ENCODE assay signal across 1 mouse cellular context in genomic region chr1:135728631-135729366, GRCm38 (mm10).
TF ChIP-seq lines count a peak whose summit lies in the region.

No protein-coding gene starts in this region.

TF ChIP-seq in CH12.LX, 34 proteins besides CTCF, POLR2A, EP300 and RAD21 (continued from another document):
- peak; percentile 80; the same call in 1 of the 2 replicates for TF ChIP-seq POLR2AphosphoS2 (IDR thresholded peaks at IDR 0.05; ENCODE audit: low read depth, low read length)
- peak; percentile 96 for TF ChIP-seq SIN3A (IDR thresholded peaks at IDR 0.05; ENCODE audit: low read length)
- TF ChIP-seq BHLHE40 (IDR thresholded peaks at IDR 0.05; ENCODE audit: low read depth, low read length), result peak; percentile 71
- TF ChIP-seq MAFK (IDR thresholded peaks at IDR 0.05; ENCODE audit: insufficient replicate concordance, low read length), result no peak
- peak; percentile 64 for TF ChIP-seq NRF1 (IDR thresholded peaks at IDR 0.05; ENCODE audit: low read depth, low read length)
- TF ChIP-seq MAZ (IDR thresholded peaks at IDR 0.05; ENCODE audit: low read depth, low read length), result peak; percentile 72; the same call in 1 of the 2 replicates
- TF ChIP-seq KAT2A (IDR thresholded peaks at IDR 0.05; ENCODE audit: insufficient replicate concordance, low read length), result peak; percentile 70; the same call in 1 of the 2 replicates
- no peak for TF ChIP-seq ZKSCAN1 (IDR thresholded peaks at IDR 0.05; ENCODE audit: borderline replicate concordance, low read depth, low read length)
- no peak for TF ChIP-seq GABPA (IDR thresholded peaks at IDR 0.05; ENCODE audit: insufficient replicate concordance, low read depth, low read length)
- no peak for TF ChIP-seq JUN (IDR thresholded peaks at IDR 0.05; ENCODE audit: insufficient read depth, low read depth, low read length)
- TF ChIP-seq MYC (IDR thresholded peaks at IDR 0.05; ENCODE audit: low read depth, low read length), result peak; percentile 69; the same call in 1 of the 2 replicates
- no peak for TF ChIP-seq USF1 (IDR thresholded peaks at IDR 0.05; ENCODE audit: low read depth, low read length)
- peak; percentile 79 for TF ChIP-seq ELF1 (IDR thresholded peaks at IDR 0.05; ENCODE audit: low read depth, low read length)
- no peak for TF ChIP-seq USF2 (conservative IDR thresholded peaks at IDR 0.05; ENCODE audit: low read depth, low read length)
- peak; percentile 75 for TF ChIP-seq TBP (conservative IDR thresholded peaks at IDR 0.05; ENCODE audit: low read depth, low read length)
- no peak for TF ChIP-seq JUND (conservative IDR thresholded peaks at IDR 0.05; ENCODE audit: low read depth, low read length)
- TF ChIP-seq SMC3 (IDR thresholded peaks at IDR 0.05; ENCODE audit: low read depth, low read length), result no peak
- peak; percentile 81 for TF ChIP-seq CHD2 (IDR thresholded peaks at IDR 0.05; ENCODE audit: low read length)
- TF ChIP-seq E2F4 (IDR thresholded peaks at IDR 0.05; ENCODE audit: insufficient replicate concordance, low read depth, low read length), result peak; percentile 95
- peak; percentile 90 for TF ChIP-seq NELFE (IDR thresholded peaks at IDR 0.05; ENCODE audit: low read depth, low read length)
- TF ChIP-seq HCFC1 (IDR thresholded peaks at IDR 0.05; ENCODE audit: low read depth, low read length), result peak; percentile 72
- no peak for TF ChIP-seq PAX5 (IDR thresholded peaks at IDR 0.05; ENCODE audit: low read length)
- peak; percentile 94 for TF ChIP-seq MXI1 (IDR thresholded peaks at IDR 0.05; ENCODE audit: low read depth, low read length)
- peak; percentile 86 for TF ChIP-seq MAX (IDR thresholded peaks at IDR 0.05; ENCODE audit: low read length)
- peak; percentile 70 for TF ChIP-seq IRF4 (IDR thresholded peaks at IDR 0.05; ENCODE audit: low read depth, low read length)
- TF ChIP-seq TCF12 (IDR thresholded peaks at IDR 0.05; ENCODE audit: low read depth, low read length), result peak; percentile 86
- peak; percentile 69; the same call in 1 of the 2 replicates for TF ChIP-seq MEF2A (IDR thresholded peaks at IDR 0.05; ENCODE audit: borderline replicate concordance, low read depth, low read length)
- 0 out of 2 replicates have a peak, but pooled peaks have one; percentile 68 for TF ChIP-seq CHD1 (IDR thresholded peaks at IDR 0.05; ENCODE audit: low read depth, low read length)
- TF ChIP-seq ZMIZ1 (IDR thresholded peaks at IDR 0.05; ENCODE audit: low read depth, low read length), result peak; percentile 91
- TF ChIP-seq ZNF384 (IDR thresholded peaks at IDR 0.05; ENCODE audit: low read depth, low read length), result no peak
- TF ChIP-seq ETS1 (conservative IDR thresholded peaks at IDR 0.05; ENCODE audit: low read depth, low read length), result peak; percentile 61
- no peak for TF ChIP-seq ZC3H11A (IDR thresholded peaks at IDR 0.05; ENCODE audit: low read depth, low read length)
